Mouse (Mus musculus) lung, postnatal 14 days (tissue): ENCODE measurements around the gene Dnajb8.

ENCODE experiments used
- DNase-seq: peaks from one replicate; pipeline ENCODE4 v3.0.0; 2021

Dnajb8 gene

DNA sequence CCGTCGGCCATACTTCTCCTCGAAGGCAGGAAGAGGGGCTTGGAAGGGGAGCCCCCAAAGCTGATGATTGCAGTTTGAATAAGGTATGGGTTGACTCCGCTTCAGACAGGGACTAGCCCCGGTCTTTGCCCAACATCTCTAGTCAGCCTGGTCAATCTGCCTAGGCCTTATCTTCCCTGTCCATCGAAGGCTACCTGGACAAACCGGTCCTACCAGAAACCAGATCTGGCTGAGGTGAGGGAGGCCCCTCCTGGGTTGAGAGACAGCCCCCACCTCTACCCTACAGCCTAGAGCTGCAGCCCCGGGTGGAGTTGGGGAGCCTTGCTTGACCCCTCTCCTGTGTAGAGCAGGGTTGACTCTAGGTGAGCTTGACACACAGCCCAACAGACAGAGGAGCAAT, 11.9 kb downstream of the Dnajb8 start:
- no peak for DNase-seq

DNA sequence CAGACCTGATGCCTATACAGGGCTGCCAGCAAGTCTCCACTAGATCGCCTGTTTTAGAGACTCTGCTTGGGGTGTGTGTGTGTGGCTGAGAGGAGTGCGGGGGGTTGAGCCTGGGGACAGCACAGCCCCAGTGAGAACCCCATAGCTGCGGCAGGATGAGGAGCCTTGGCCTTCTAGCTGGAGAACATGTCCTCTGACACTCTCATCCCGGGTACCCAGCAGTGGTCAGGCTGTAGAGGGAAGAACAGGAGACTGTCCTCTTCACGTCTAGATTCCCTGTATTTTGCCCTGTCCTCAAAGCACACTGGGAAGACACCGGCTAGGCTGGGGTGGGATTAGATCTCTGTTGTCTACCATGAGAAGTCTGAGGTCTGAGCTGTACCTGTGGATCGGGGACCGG, 13.4 kb downstream of the Dnajb8 start:
- no peak for DNase-seq

DNA sequence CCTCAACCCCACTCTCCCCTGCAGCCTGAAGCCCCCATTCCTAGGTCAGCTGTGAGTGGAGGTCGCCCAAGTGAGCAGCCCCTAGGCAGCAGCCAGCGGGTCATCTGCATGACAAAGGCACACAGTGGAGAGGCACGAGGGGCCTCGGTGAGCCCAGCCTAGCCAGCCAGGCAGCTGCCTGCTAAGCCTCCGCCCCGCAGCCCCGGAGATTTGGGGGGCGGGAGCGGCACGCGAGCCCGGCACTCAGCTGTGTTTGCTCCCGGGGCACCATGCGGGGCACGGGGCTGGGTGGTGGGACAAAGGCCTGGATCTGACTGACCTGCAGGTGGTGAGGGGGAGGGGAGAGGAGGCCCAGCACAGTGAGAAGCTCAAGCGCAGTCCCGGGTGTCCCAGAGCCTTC, 13.9 kb downstream of the Dnajb8 start:
- no peak for DNase-seq

DNA sequence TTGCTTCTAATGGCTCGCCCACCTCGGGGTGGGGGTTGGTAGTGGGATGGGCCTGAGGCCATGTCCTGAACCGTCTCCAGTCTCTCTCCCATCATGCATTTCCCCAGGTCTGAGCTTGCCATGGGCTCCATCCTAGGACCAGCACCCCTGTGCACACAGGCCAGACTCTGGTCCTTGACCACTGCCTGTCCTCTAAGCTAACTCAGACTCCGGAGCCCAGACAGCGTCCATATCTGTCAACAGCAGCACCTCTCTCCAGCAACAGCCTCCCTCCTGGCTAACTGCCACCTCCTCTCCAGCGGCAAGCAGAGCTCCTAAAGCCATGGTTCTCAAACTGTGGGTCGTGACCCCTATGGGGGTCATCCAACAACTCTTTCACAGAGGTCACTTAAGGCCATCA, 14.4 kb downstream of the Dnajb8 start:
- DNase-seq: peak; percentile 31

DNA sequence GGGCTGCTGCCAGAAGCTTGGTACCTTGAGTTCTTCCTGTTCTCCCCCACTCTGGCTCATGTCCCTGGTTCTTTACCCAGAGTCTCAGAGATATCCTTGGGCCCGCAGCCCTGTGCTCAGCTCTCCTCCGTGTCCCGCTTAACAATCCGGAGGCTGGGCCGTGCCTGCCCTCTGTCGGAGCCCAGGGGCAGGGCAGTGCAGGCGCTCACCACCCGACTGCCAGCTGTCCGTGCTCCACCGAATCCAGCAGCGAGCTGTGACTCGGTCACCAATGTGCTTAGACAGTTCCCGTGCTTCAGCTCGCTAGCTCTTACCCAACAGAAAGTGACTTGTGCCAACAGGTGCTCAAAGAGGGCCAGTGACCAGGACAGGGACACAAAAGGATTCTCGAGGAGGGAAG, 20.5 kb downstream of the Dnajb8 start:
- DNase-seq: peak; percentile 65

DNA sequence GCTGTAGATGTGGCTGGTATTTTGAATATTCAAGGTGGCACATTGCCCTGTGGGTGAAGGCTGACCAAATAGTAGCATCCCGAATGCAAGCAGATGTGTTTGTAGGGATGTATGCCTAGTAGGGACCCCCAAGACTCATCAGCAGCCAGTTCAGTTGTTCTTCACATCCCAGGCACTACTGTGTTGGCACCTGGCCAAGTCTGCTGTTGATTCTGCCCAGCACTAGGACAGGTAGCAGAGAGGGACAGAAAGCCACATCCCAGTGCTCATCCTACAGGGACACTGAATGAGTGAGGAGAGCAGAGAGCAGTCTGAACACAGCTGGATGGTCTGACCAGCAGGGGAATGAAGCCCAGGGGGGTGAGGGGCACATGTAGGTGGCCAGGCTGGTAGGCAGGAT, 27.2 kb downstream of the Dnajb8 start:
- no peak for DNase-seq

DNA sequence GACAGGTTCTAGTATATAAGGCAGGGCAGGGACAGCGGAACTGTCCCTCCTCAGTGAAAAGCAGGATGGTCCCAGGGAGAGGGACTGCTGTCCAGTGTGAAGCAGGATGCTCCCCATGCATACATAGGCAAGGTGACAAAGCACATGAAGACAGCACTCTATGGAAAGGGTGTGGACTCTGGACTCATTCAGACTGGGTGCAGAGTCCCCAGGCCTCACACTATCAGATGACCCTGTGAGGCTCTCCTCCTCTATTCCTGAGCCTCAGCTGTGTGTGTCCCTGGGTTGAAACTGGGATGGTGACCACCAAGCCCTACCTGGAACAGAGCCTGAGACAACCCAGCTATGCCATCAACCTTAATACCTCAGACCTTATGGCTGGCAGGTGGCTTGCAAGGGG, 29.3 kb downstream of the Dnajb8 start:
- DNase-seq: no peak

DNA sequence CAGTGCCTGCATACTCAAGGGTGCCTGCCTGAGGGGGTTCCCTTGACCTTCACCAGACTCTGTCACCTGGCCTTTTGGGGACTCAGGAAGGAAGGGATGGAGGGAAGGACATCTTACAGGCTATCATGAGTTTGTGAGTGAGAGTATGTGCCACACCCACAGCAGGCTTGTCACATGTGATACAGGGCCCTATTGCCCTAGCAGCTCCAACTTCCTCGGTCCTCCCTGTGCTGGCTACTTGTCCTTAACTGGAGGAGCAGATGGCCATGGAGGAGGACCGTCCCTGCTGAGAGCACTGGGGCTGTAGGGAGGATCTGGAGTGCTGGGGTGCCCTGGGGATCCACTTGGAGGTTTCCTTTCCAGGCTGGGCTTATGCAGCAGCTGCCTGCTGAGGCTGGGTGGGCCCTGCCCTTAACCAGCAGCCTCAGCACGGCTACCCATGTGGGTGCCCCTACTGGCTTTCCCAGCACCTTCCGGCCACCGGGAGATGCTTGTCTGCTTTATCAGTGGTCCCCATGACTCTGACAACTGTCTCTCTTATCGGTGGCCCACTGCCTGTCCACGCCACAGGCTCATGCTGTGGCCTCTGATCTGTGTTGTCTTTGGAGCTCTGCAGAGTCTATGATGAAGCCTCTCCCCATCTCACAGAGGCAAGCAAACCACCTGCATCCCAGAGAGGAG, 29.9 kb downstream of the Dnajb8 start:
- DNase-seq: no peak

DNA sequence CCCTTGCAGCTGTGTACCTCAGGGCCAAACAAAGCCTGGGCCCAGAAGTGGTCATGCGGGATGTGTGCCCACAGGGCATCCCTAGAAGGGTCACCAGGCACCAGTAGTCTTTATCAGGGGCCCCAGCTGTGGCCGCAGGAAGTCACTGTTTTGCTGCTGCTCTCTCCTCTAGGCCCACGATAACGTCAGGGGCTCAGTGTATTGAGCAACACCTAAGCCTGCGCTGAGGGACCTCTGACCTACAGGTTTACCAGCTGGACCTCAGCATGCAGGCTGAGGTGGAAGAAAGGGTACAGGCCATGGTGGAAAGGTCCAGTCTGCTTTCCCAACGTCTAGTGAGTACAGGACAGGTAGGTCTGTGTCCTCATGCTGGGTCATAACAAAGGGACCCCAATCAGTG, 32.0 kb downstream of the Dnajb8 start:
- no peak for DNase-seq

DNA sequence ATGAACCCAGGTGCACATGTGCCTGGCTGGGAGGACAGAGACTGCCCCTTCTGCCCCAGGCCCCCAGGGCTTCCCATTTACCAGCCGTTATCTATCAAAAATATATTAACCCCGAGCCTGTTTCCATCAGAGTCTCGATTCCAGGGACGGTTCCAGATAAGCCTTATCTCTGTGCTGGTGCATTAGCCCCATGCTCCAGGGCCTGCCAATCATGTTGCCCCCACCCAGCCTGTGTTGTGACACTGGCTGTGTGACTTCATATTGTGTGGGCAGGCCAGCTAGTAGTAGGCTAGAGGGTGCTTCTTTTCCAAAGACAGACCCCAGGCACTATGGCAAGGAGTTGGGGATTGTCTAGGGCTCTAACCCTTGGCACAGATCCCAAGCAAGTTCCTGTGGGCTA, 33.4 kb downstream of the Dnajb8 start:
- DNase-seq: no peak

DNA sequence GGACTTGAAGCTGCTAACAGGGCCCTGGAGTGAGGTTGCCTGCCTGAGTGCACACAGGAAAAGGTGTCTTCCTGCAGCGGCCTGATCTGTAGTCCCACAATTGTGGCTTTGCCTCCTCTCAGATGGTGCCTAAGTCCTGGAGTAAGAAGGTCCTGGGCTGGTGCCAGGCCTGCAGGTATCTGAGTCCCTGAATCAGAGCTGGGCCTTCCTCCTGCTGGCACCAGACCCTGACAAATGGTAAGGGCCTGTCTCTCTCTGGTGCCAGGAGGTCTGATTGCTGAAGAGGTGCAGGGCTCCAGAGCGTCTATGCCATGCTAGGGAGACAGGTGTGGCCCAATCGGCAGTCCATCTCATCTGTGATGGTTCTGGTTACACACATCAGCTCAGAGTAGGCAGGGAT, 37.6 kb downstream of the Dnajb8 start:
- no peak for DNase-seq

DNA sequence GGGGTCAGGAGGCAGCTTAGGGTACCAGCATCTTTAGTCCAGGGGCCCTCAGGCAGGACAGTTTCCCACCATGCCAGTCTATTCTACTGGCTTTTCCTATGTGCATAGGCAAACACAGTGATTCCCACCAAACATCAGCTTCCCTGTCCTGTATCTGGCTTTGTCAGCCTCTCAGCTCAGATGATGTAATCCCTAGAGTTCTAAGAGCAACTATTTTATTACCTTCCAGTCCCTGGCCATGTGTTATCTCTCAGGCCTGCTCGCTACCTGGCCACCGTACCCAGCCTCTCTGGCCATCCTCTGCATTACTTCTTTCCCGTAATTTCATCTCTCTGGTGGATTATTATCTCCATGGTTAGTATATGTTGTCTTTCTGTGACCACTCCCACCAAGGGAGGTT, 38.6 kb downstream of the Dnajb8 start:
- DNase-seq: no peak

DNA sequence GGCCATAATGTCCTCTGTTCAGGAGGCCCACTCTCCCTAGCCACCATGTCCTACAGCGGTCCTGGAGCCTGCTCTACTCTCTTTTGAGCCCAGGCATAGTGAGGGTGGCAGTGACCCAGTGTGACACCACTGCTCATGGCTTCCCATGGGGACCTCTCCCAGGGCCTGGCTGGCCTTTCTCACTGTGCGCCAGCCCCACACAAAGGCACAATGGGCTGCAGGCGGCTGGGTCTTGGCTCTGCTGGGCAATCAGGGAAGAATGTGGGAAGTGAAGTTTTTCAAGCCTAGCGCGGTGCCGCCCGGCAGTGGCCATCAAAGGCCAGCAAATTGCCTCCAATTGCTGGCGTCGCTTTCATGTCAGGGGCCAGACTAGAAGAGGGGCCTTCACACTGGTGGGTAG, 40.1 kb downstream of the Dnajb8 start:
- no peak for DNase-seq

DNA sequence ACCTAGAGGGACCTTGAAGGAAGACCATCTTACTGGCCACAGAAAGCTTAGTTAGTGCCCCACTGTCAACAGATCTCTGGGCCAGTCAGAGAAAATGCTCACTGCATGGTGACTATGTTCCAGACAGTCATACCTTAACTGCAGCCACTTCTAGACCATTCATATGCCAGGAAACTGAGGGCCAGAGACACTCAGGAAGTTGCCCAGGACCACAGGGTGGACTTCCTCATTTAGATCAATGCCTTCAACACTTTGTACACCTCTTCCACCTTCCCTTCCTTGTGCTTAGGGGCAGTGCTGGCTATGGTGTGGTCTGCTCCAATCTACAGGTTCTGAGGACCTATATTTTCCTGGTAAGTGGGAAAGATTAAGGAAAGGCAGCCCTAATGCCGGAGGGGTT, 43.3 kb downstream of the Dnajb8 start:
- DNase-seq: no peak

DNA sequence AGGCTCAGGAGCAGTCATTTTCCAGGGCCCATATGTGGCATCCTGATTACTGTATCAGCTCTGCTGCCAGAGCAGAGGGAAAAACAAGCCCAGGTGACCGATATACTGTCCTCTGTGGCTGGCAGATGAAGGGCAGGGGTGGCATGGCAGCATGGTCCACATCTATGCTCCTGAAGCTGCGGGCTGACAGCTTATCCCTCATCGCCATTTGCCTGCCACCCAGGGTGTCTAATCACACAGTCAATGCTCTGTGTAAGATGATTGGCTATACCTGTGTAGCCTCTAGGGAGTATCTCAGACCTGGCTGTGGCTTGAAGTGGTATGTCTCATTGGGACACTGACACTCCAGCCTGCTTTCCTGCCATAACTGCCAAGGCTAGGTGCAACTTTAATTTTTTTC, 44.0 kb downstream of the Dnajb8 start:
- DNase-seq: no peak

DNA sequence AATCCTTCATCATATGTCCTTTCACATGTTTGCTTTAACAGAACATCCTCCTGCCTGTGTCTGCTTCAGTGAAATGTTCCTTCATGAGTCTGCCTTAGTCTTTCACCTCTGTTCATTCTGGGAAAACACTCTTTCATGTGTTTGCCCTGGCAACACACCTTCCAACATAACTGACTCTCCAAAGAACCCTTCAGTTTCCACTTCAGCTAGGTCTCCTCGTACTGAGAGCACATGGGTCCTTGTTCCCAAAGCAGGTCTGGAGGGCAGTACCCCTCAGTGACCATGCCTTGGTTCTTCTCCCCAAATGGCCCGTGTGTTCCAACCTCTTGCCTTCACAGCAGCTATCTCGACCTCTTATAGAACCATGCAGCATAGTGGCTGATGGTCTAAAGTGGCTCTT, 45.0 kb downstream of the Dnajb8 start:
- no peak for DNase-seq

DNA sequence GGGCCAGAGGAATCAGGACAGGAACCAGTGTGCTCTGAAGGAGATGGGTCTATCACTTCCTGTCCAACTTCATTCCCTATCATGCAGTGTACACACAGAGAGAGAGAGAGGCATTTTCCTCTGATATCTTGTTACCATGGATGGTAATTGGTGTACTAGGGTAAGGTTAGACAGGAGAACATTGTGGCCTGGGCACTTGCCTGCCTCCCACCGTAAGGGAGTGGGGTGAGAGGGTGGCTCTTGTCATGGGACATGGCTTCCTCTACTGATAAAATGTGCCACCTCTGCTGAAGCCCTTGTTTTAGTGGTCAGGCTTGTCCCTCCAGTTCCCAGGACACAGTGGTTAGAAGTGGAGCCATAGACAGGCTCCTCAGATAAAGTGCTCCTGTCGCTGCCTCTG, 45.9 kb downstream of the Dnajb8 start:
- no peak for DNase-seq

DNA sequence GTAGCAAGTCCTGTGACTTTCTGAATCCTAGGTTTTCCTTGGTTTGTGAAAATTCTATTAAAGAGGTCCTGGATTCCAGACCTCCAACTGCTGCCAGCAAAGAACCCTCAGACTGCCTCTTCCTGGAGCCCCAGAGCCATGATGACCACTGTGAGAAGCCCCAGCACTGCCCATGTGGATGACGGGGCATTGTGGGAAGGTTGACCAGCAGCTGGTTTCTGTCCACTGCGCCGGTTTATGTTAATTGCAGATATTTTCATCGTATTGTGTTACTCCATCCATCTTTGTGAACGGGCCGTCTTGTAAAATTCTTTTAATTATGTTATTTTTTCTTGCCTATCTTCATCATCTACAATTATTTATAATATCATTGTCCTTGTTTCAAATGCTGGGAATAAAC, 52.6 kb downstream of the Dnajb8 start:
- DNase-seq: no peak

DNA sequence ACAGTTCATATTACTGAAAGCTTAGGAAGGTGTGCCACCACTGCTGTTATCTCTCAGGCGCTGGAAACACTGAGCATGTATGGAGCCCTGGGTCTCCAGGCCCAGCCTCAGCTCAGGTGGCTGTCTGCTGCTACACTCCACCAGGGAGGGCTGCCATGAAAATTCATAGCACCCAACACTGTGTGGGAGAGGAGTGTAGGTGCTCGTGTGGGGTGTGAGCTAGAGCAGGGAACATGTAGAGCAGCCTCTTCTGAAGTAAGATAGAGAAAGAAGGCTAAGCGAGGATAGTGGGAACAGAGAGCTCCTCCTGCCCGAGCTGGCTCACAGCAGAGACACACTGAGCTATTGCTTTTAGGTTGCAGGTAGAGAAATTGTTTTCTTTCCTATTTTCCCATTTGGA, 54.2 kb downstream of the Dnajb8 start:
- DNase-seq: no peak

DNA sequence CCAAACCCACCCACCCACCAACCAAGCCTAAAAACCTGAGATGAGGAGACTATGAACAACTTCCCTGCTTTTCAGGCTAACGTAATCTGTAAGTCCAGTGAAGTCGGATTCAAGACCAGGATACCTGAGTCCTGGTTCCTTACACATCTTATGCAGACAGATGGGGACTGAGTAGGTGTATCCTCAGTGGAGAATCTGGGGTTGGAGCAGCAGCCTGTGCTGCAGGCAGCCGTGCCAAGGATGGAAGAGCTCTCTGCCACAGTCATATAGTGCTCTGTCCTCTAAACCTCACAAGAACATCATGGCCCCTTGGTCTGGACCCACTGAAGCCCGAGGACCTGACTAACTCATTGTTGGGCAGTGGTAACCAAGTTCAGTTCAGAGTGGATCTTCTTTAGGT, 55.2 kb downstream of the Dnajb8 start:
- no peak for DNase-seq

DNA sequence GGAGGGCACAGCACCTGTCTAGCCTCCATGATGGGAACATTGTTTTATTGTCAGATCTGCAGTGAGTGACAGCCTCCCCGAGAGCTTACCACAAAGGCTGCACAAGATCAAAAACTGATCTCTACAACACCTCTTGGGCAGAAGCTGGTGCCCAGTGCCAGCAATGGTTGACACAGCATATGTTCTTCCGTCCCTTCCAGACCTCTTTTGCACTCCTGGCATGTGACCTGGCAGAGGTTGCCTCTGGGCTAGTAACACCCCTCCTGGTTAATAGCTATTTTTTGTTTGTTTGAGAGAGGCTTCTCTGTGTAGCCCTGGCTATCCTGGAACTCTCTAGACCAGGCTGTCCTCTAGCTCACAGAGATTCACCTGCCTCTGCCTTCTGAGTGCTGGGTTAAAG, 56.1 kb downstream of the Dnajb8 start:
- no peak for DNase-seq

DNA sequence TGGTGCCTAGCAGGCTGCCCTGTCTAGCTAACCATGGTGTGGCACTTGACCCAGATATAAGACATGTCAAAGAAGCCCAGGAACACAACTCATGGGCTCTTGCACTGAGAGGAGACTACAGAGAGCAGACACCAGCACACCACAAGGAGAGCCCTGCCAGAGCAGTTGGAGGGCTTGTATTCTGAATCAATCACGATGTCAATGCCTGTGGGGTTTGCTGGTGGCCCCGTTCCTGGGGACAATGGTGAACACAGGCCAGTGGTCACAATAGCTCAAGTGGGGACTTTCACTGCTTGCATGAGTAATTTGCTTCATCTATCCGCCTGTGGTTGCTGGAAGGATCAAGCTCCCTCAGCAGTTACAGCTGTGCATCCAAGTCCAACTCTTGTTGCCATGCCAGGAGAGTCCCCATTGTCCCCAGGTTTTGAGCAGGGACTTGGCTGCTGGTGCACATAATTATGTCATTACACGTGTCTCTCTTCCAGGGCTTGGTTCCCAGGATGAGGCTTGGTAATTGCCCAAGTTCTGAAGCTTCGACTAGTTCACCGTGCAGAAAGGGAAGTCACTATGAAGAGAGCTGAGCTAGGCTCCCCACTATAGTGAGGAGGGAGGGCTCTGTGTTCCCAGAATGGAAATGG, 68.2 kb downstream of the Dnajb8 start:
- no peak for DNase-seq

DNA sequence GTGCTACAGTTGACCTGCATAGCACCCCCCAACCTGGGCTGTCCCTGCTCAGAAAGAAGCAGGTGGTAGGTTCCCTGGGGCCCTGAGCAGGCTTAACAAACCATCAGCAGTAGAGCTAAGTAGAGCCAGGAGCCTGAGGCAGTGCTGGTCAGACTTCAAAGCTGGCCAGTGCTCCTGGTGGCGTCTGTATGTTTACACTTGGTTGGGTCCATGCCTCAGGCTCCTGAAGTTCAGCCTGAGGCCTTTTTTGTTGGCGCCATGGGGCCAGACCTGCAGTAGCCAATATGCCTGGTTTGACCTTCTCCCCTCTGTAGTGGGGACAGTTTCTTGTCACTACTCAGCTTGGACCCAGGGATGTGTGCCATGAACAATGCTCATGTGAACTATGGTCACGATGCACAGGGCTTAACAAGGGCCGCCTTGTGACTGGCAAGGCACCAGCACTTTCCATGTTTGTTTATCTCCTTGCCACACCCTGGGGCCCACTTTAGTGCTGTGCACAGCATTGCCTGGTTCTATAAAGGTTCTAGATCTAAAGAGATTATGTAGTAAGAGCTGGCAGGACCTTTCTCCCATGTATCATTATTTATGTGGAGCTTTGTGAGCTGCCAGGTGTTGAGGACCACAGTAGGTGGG, 70.3 kb downstream of the Dnajb8 start:
- DNase-seq: no peak

DNA sequence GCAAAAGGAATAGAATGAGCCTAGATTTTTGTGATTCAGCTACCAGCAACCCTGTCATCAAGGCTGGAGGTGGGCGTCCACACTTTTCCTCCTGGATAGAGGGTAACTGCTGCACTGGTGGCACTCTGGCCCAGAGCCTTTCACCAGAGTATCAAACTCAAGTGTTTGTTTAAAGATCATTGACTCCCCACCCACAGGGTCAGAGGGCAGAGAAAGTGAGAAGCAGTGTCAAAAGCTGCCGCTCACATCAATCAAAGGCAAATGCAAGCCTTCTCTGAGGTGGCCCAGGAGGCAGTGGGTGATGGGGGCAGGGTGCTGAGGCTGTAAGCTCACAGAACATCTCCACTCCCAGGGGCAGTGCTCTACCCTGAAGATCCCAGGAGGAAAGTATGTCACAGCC, 77.4 kb downstream of the Dnajb8 start:
- no peak for DNase-seq

DNA sequence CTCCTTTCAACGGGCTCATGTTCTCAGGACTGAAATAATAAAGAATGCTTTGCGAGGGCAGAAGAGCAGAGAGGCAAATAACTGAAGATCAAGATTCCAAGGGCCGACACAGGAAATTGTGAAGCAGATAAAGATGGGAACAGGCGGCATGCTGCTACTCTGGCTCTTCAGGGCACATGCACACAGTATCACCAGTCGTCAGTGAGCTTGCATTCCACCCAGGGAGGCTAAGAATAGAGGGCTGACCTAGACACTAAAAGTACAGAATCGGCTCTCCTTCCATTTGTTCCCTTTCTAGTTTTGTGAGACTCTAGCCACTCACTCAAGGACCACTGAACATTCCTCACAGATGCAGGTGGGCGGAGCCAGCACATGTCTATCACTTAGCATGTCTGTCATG, 79.2 kb downstream of the Dnajb8 start:
- DNase-seq: no peak
